Mouse (Mus musculus): Measurements from ENCODE around the gene Kcnj12. TPM values are rescaled to one million over a fixed set of nuclear protein-coding genes. Genes with fewer than 3 reads are reported as not detected.

Gene Kcnj12
- polyA plus RNA-seq, 1 experiment: 1.5 TPM

- TF ChIP-seq CTCF (IDR thresholded peaks at IDR 0.05; ENCODE audit: low read depth, low read length): no peak
- no peak for TF ChIP-seq POLR2A (IDR thresholded peaks at IDR 0.05; ENCODE audit: insufficient read depth, low read length)
- TF ChIP-seq EP300 (IDR thresholded peaks at IDR 0.05; ENCODE audit: insufficient read depth, low read depth, low read length): no peak
- Histone ChIP-seq H3K9ac (ENCODE audit: low read depth, poor library complexity, severe bottlenecking) (no peak overlapping the region), H3K27me3 (ENCODE audit: control insufficient read depth, insufficient read depth, low read length, poor library complexity, severe bottlenecking) (no peaks in the 10 kb centered on the region), H3K36me3 (ENCODE audit: control insufficient read depth, insufficient read depth, low read length, poor library complexity, severe bottlenecking) (no peaks in the 10 kb centered on the region), H3K4me1 (ENCODE audit: control insufficient read depth, insufficient read depth, low read length) (no peaks in the 10 kb centered on the region), H3K27ac (ENCODE audit: insufficient read depth, low read length) (no peak overlapping the region), H3K9me3 (replicated peaks; ENCODE audit: control insufficient read depth, insufficient read depth, low read length, poor library complexity, severe bottlenecking) (no peaks in the 10 kb centered on the region), H3K4me3 (ENCODE audit: low read depth, low read length) (no peak overlapping the region)
These were observed 10.1 kb downstream of the Kcnj12 start for GRCm38 (mm10) chr11:61032481-61032880.

DNA sequence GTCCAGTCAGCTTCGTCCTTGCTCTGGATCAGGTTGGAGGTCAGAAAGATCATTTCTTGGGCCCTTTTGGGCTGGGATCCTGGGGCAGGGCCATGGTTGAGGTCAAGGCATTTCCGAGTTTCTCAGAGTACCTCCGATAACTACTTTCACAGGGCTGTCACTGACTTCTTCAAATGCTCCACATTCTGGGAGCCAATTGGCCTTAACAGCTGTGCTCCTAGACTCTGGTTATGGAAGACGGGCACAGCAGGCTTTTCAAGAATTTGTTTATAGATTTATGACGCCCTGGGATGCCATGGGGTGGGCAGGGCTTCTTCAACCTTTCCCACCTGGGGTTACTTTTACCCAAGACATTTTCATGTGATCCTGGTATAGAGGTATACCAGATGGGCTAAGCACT lies 10.8 kb downstream of the Kcnj12 start:
- H3K4me3 ChIP-seq (ENCODE audit: low read depth, low read length): no peak overlapping the region
- no peaks in the 10 kb centered on the region for H3K9me3 ChIP-seq (replicated peaks; ENCODE audit: control insufficient read depth, insufficient read depth, low read length, poor library complexity, severe bottlenecking)
- no peaks in the 10 kb centered on the region for H3K4me1 ChIP-seq (ENCODE audit: control insufficient read depth, insufficient read depth, low read length)
- H3K27ac ChIP-seq (ENCODE audit: insufficient read depth, low read length): no peak overlapping the region
- no peak overlapping the region for H3K9ac ChIP-seq (ENCODE audit: low read depth, poor library complexity, severe bottlenecking)
- H3K36me3 ChIP-seq (ENCODE audit: control insufficient read depth, insufficient read depth, low read length, poor library complexity, severe bottlenecking): no peaks in the 10 kb centered on the region
- H3K27me3 ChIP-seq (ENCODE audit: control insufficient read depth, insufficient read depth, low read length, poor library complexity, severe bottlenecking): no peaks in the 10 kb centered on the region
- TF ChIP-seq POLR2A (IDR thresholded peaks at IDR 0.05; ENCODE audit: insufficient read depth, low read length): no peak
- no peak for TF ChIP-seq EP300 (IDR thresholded peaks at IDR 0.05; ENCODE audit: insufficient read depth, low read depth, low read length)
- no peak for TF ChIP-seq CTCF (IDR thresholded peaks at IDR 0.05; ENCODE audit: low read depth, low read length)

GRCm38 (mm10) chr11:61036639-61037038 lies 14.3 kb downstream of the Kcnj12 start:
- TF ChIP-seq EP300 (IDR thresholded peaks at IDR 0.05; ENCODE audit: insufficient read depth, low read depth, low read length): no peak
- no peak for TF ChIP-seq CTCF (IDR thresholded peaks at IDR 0.05; ENCODE audit: low read depth, low read length)
- no peak for TF ChIP-seq POLR2A (IDR thresholded peaks at IDR 0.05; ENCODE audit: insufficient read depth, low read length)
- Histone ChIP-seq H3K4me3 (ENCODE audit: low read depth, low read length) (no peak overlapping the region), H3K4me1 (ENCODE audit: control insufficient read depth, insufficient read depth, low read length) (no peaks in the 10 kb centered on the region), H3K27me3 (ENCODE audit: control insufficient read depth, insufficient read depth, low read length, poor library complexity, severe bottlenecking) (no peaks in the 10 kb centered on the region), H3K36me3 (ENCODE audit: control insufficient read depth, insufficient read depth, low read length, poor library complexity, severe bottlenecking) (no peaks in the 10 kb centered on the region), H3K9ac (ENCODE audit: low read depth, poor library complexity, severe bottlenecking) (no peak overlapping the region), H3K9me3 (replicated peaks; ENCODE audit: control insufficient read depth, insufficient read depth, low read length, poor library complexity, severe bottlenecking) (no peaks in the 10 kb centered on the region), H3K27ac (ENCODE audit: insufficient read depth, low read length) (no peak overlapping the region)

DNA sequence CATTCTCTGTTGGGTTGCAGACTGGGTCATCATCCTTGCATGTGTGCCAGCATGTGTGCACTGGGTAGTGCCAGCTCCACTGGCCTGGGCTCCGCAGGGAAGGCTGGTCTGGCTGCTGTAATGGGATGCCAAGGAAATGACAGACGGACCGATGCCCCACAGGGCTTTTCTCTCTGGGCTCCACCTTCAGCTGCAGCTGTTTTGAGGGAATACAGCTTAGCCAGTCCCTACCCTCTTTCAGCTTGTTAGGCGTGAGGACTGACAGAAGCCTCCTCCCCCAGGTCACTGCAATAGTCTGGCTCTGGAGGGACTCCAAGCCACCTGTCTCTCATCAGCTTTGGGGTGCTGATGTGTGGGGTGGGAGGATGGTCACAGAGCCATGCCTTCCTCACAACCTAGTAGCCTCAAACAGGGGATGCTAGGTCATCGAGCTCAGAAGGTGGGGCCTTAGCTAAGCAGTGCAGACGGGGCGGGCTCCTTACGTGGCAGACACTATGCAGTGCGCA lies 16.0 kb downstream of the Kcnj12 start:
- no peak for TF ChIP-seq POLR2A (IDR thresholded peaks at IDR 0.05; ENCODE audit: insufficient read depth, low read length)
- TF ChIP-seq CTCF (IDR thresholded peaks at IDR 0.05; ENCODE audit: low read depth, low read length): no peak
- no peak for TF ChIP-seq EP300 (IDR thresholded peaks at IDR 0.05; ENCODE audit: insufficient read depth, low read depth, low read length)
- Histone ChIP-seq H3K27ac (ENCODE audit: insufficient read depth, low read length) (no peak overlapping the region), H3K27me3 (ENCODE audit: control insufficient read depth, insufficient read depth, low read length, poor library complexity, severe bottlenecking) (no peaks in the 10 kb centered on the region), H3K9me3 (replicated peaks; ENCODE audit: control insufficient read depth, insufficient read depth, low read length, poor library complexity, severe bottlenecking) (no peaks in the 10 kb centered on the region), H3K9ac (ENCODE audit: low read depth, poor library complexity, severe bottlenecking) (no peak overlapping the region), H3K36me3 (ENCODE audit: control insufficient read depth, insufficient read depth, low read length, poor library complexity, severe bottlenecking) (no peaks in the 10 kb centered on the region), H3K4me3 (ENCODE audit: low read depth, low read length) (no peak overlapping the region), H3K4me1 (ENCODE audit: control insufficient read depth, insufficient read depth, low read length) (no peaks in the 10 kb centered on the region)

DNA sequence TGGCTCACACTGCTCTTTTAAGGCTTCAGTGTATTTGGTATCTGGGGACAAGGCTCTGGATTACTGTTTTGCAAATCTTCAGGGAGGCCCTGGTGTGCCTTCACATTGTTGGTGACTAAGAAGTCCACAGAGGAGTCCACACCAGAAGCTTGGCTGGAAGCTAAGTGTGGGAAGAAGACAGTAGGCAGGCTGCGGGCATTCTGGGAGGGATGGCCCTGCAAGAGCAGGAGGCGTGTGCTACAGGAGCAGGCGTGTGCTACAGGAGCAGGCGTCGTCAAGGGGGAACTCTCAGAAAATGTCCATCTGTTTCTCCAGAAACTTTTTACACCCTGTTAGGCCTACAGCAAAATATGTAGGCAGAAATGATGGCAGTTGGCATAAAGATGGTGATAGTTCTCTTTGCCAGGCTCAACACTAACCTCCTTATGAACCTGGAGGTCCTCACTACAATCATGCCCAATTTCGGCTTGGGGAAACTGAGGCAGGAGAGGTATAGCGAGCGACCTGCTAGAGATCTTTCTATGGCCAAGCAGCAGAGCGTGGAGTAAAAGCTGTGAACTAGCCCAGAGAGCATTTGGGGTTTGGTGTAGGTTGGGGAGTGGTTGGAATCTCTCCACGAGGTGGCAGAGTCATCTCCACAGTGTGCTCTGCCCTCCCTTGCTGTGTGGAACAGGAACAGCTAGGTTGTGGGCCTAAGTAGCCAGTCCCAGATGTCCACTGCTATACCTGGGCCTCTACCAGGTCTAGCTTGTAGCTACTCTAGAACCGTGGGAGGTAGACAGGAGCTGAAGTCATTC lies 18.7 kb downstream of the Kcnj12 start:
- Histone ChIP-seq H3K9me3 (replicated peaks; ENCODE audit: control insufficient read depth, insufficient read depth, low read length, poor library complexity, severe bottlenecking) (no peaks in the 10 kb centered on the region), H3K27me3 (ENCODE audit: control insufficient read depth, insufficient read depth, low read length, poor library complexity, severe bottlenecking) (no peaks in the 10 kb centered on the region), H3K4me3 (ENCODE audit: low read depth, low read length) (no peak overlapping the region), H3K36me3 (ENCODE audit: control insufficient read depth, insufficient read depth, low read length, poor library complexity, severe bottlenecking) (no peaks in the 10 kb centered on the region), H3K27ac (ENCODE audit: insufficient read depth, low read length) (no peak overlapping the region), H3K9ac (ENCODE audit: low read depth, poor library complexity, severe bottlenecking) (no peak overlapping the region), H3K4me1 (ENCODE audit: control insufficient read depth, insufficient read depth, low read length) (no peaks in the 10 kb centered on the region)
- TF ChIP-seq EP300 (IDR thresholded peaks at IDR 0.05; ENCODE audit: insufficient read depth, low read depth, low read length): no peak
- TF ChIP-seq POLR2A (IDR thresholded peaks at IDR 0.05; ENCODE audit: insufficient read depth, low read length): no peak
- no peak for TF ChIP-seq CTCF (IDR thresholded peaks at IDR 0.05; ENCODE audit: low read depth, low read length)

GRCm38 (mm10) chr11:61042593-61042992 lies 20.2 kb downstream of the Kcnj12 start:
- Histone ChIP-seq H3K9ac (ENCODE audit: low read depth, poor library complexity, severe bottlenecking) (no peak overlapping the region), H3K36me3 (ENCODE audit: control insufficient read depth, insufficient read depth, low read length, poor library complexity, severe bottlenecking) (no peaks in the 10 kb centered on the region), H3K27ac (ENCODE audit: insufficient read depth, low read length) (no peak overlapping the region), H3K9me3 (replicated peaks; ENCODE audit: control insufficient read depth, insufficient read depth, low read length, poor library complexity, severe bottlenecking) (no peaks in the 10 kb centered on the region), H3K27me3 (ENCODE audit: control insufficient read depth, insufficient read depth, low read length, poor library complexity, severe bottlenecking) (no peaks in the 10 kb centered on the region), H3K4me3 (ENCODE audit: low read depth, low read length) (no peak overlapping the region), H3K4me1 (ENCODE audit: control insufficient read depth, insufficient read depth, low read length) (no peaks in the 10 kb centered on the region)
- TF ChIP-seq POLR2A (IDR thresholded peaks at IDR 0.05; ENCODE audit: insufficient read depth, low read length) (no peak), CTCF (IDR thresholded peaks at IDR 0.05; ENCODE audit: low read depth, low read length) (no peak), EP300 (IDR thresholded peaks at IDR 0.05; ENCODE audit: insufficient read depth, low read depth, low read length) (no peak)

Measured in ES-Bruce4 (cell line).